8 mouse cellular contexts compared by ENCODE assay signal in the genomic region with DNA sequence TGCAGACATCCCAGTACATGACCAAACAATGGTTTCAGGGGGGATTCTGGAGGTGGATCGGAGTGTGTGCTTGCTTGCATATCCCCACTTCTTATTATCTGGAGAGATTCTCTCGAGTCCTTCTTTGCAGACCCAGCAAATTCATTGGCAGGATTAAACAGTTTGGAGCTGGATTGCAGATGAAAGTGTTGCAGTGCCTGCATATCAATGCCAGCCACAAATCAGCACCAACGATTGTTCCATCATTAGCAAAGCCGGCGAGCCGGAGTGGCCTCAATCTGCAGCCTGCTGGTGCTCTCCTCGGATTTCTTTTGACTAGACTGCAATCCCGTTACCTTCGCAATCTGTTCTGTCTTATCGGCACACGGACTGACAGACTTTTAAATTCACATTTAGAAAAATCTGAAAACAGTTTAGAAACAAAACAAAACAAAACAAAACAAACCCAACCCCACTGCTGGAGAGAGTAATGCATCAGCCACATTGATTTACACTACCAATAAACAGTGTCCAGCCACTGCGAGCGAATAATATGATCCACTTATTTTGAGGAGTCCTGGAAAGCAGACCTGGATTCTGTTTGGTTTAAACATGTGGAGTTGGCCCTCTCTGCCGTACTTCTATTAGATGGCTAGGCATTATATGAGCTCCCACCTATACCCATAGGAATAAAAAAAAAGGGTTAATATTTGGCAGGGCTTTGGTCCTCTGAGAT.
DNase-seq lines count a peak whose midpoint lies in the region; ATAC-seq and TF ChIP-seq lines count a peak whose summit lies in the region.

No protein-coding gene starts in this region.

- H3K9me3 ChIP-seq in heart, embryonic 15.5 days (replicated peaks), result no peaks in the 10 kb centered on the region
- H3K9me3 ChIP-seq in heart, embryonic 11.5 days (replicated peaks; ENCODE audit: control insufficient read depth, low read length), result no peaks in the 10 kb centered on the region
- H3K9me3 ChIP-seq in forebrain, embryonic 11.5 days (ENCODE audit: control insufficient read depth, low read length), result no peaks in the 10 kb centered on the region
- no peaks in the 10 kb centered on the region for H3K9me3 ChIP-seq in intestine, embryonic 16.5 days (ENCODE audit: control insufficient read depth, low read length)

- no peaks in the 10 kb centered on the region for H3K36me3 ChIP-seq in heart, embryonic 15.5 days
- no peaks in the 10 kb centered on the region for H3K36me3 ChIP-seq in heart, embryonic 11.5 days (ENCODE audit: control insufficient read depth, insufficient read depth, low read length)
- H3K36me3 ChIP-seq in forebrain, embryonic 11.5 days (ENCODE audit: control insufficient read depth, insufficient read depth, low read length), result no peaks in the 10 kb centered on the region
- no peaks in the 10 kb centered on the region for H3K36me3 ChIP-seq in intestine, embryonic 16.5 days (ENCODE audit: control insufficient read depth, insufficient read depth, low read length)

- no peak overlapping the region for H3K27ac ChIP-seq in heart, embryonic 15.5 days
- no peak overlapping the region for H3K27ac ChIP-seq in heart, embryonic 11.5 days (ENCODE audit: low read depth, low read length)
- no peak overlapping the region for H3K27ac ChIP-seq in forebrain, embryonic 11.5 days (ENCODE audit: low read depth, low read length)
- no peak overlapping the region for H3K27ac ChIP-seq in intestine, embryonic 16.5 days (ENCODE audit: low read length)

- peak; percentile 89 for DNase-seq in brain, embryonic 14.5 days (ENCODE audit: low read depth)
- DNase-seq in forebrain, embryonic 11.5 days (ENCODE audit: low spot score), result no peak
- no peak for DNase-seq in urinary bladder, adult 18-20 months (ENCODE audit: low spot score in 2 of 2)
- no peak for DNase-seq in kidney, postnatal 10 days
- DNase-seq in lung, postnatal 14 days, result no peak

- no peak for TF ChIP-seq CTCF in brain, embryonic 14.5 days (IDR thresholded peaks at IDR 0.05; ENCODE audit: borderline replicate concordance, extremely low read depth, insufficient read depth, insufficient read length)

- no peaks in the 10 kb centered on the region for H3K27me3 ChIP-seq in heart, embryonic 15.5 days
- no peaks in the 10 kb centered on the region for H3K27me3 ChIP-seq in heart, embryonic 11.5 days (ENCODE audit: control insufficient read depth, insufficient read depth, low read length)
- no peaks in the 10 kb centered on the region for H3K27me3 ChIP-seq in forebrain, embryonic 11.5 days (ENCODE audit: control insufficient read depth, insufficient read depth, low read length)
- no peaks in the 10 kb centered on the region for H3K27me3 ChIP-seq in intestine, embryonic 16.5 days (replicated peaks; ENCODE audit: control insufficient read depth, insufficient read depth, low read length)

- no peak overlapping the region for H3K4me3 ChIP-seq in heart, embryonic 15.5 days
- no peak overlapping the region for H3K4me3 ChIP-seq in heart, embryonic 11.5 days (ENCODE audit: low read depth, low read length)
- H3K4me3 ChIP-seq in forebrain, embryonic 11.5 days (ENCODE audit: low read depth, low read length), result no peak overlapping the region
- H3K4me3 ChIP-seq in intestine, embryonic 16.5 days (ENCODE audit: low read length), result no peak overlapping the region

- 0 out of 2 replicates have a peak, but pooled peaks have one; percentile 16 for TF ChIP-seq POLR2A in brain, embryonic 14.5 days (IDR thresholded peaks at IDR 0.05; ENCODE audit: borderline replicate concordance, extremely low read depth, insufficient read depth, insufficient read length, poor library complexity, severe bottlenecking)

- peaks cover 3% of the 10 kb centered on the region; the same call in 1 of the 2 replicates for H3K4me1 ChIP-seq in heart, embryonic 15.5 days (replicated peaks)
- H3K4me1 ChIP-seq in heart, embryonic 11.5 days (ENCODE audit: control insufficient read depth, insufficient read depth, low read length), result no peaks in the 10 kb centered on the region
- H3K4me1 ChIP-seq in forebrain, embryonic 11.5 days (replicated peaks; ENCODE audit: control insufficient read depth, insufficient read depth, low read length), result no peaks in the 10 kb centered on the region
- H3K4me1 ChIP-seq in intestine, embryonic 16.5 days (ENCODE audit: control insufficient read depth, insufficient read depth, low read length), result no peaks in the 10 kb centered on the region

- 33% methylated on average over 14 of the region's 14 CpGs for WGBS in heart, embryonic 15.5 days
- 47% methylated on average over 14 of the region's 14 CpGs for WGBS in heart, embryonic 11.5 days (ENCODE audit: insufficient replicate concordance)
- 34% methylated on average over 14 of the region's 14 CpGs for WGBS in forebrain, embryonic 11.5 days
- WGBS in intestine, embryonic 16.5 days, result 44% methylated on average over 14 of the region's 14 CpGs

- peak overlapping the region; percentile 24 for H3K4me2 ChIP-seq in heart, embryonic 15.5 days
- no peak overlapping the region for H3K4me2 ChIP-seq in heart, embryonic 11.5 days
- H3K4me2 ChIP-seq in forebrain, embryonic 11.5 days (ENCODE audit: low read depth, low read length, severe bottlenecking), result peak overlapping the region; percentile 31; the same call in 1 of the 2 replicates
- H3K4me2 ChIP-seq in intestine, embryonic 16.5 days (ENCODE audit: low read depth, low read length), result 0 out of 2 replicates have a peak overlapping the region, but pooled peaks have one; percentile 0

- ATAC-seq in heart, embryonic 15.5 days (replicated peaks; ENCODE audit: insufficient number of reproducible peaks, insufficient read depth, low FRiP score, low read depth), result no peak
- ATAC-seq in heart, embryonic 11.5 days (replicated peaks; ENCODE audit: insufficient number of reproducible peaks, low FRiP score, low TSS enrichment), result no peak
- peak; percentile 64 for ATAC-seq in forebrain, embryonic 11.5 days (replicated peaks; ENCODE audit: low FRiP score)
- no peak for ATAC-seq in intestine, embryonic 16.5 days

- no peak overlapping the region for H3K9ac ChIP-seq in heart, embryonic 15.5 days
- no peak overlapping the region for H3K9ac ChIP-seq in heart, embryonic 11.5 days (ENCODE audit: low read depth, low read length)
- peak overlapping the region; percentile 27; the same call in 1 of the 2 replicates for H3K9ac ChIP-seq in forebrain, embryonic 11.5 days (ENCODE audit: low read length)
- H3K9ac ChIP-seq in intestine, embryonic 16.5 days (ENCODE audit: low read depth, low read length), result no peak overlapping the region
